Mouse (Mus musculus) B cell, adult 67 days (primary cell): Measurements from ENCODE around the gene Spata21. TPM values are rescaled to one million over a fixed set of nuclear protein-coding genes. Genes with fewer than 3 reads are reported as not detected.

Experiments
- total RNA-seq, 2 experiments: library from RNA; stranded (reverse); gene quantifications; 4 replicates each; pipeline ENCODE4 v1.2.4; 2023

Spata21 gene
- total RNA-seq = not detected

DNA sequence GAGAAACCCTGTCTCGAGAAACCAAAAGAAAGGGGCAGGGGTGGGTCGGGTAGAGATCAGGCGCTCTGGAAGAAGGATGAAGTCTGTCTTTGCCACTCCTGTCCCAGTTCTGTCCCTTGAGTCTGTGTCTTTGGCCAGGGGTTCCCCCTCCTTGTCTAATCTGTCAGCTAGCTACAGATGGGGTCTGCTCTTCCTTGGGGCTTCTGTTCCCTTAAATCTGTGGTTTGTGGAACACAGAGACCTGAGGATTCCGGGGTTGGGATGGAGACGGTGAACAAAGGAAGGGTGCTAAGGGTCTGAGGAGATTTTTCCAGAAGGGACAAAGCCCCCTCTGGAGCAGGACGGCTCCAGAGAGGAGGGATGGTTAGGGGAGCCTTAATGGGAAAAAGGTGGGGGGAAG is at the start of gene Spata21:
Gene Spata21, plus strand, starts transcription at position 301 of the 400 bp plus-strand sequence.

DNA sequence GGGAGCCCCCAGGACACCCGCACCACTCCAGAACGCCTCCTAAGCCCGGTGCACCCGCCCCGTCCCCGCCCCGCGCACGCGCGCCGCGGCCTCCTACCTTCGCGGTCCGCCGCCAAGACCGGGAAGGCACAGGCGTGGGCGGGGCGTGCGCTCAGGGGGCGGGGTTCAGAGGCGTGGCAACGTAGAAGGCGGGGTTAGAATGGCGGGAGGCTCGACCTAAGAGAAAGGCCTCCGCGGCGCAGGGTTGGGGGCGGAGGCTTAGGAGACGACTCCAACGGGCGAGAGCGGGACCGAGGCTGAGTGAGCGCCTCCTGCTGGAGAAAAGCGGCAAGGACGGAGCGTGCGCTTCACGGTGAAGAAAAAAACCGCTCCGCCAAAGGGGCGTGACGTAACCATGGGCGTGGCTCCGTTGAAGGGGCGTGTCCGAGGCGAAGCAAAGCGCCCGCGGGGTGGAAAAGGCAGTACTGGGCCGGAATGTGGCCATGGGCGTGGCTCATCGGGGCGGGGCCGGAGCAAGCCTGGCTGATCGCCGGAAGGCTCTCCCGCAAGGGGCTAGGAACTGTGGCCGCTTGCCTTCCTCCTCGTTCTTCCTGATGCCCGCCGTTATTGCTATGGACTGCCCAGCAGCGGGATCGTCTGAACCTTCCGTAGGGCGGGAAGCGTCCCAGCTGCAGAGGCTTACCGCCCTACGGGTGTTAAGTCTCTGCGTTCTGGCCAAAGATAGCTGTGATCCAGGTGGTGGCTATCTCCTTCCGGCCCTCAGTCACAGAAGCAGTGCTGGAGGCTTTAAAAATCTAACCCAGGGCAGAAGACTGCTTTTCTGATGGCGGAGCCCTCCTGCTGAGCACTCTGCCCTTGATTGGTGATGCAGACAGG is 27.5 kb upstream of the Spata21 start, which contains the start of gene Crocc:
Gene Crocc, minus strand, starts transcription at position 125 of the 876 bp plus-strand sequence.

DNA sequence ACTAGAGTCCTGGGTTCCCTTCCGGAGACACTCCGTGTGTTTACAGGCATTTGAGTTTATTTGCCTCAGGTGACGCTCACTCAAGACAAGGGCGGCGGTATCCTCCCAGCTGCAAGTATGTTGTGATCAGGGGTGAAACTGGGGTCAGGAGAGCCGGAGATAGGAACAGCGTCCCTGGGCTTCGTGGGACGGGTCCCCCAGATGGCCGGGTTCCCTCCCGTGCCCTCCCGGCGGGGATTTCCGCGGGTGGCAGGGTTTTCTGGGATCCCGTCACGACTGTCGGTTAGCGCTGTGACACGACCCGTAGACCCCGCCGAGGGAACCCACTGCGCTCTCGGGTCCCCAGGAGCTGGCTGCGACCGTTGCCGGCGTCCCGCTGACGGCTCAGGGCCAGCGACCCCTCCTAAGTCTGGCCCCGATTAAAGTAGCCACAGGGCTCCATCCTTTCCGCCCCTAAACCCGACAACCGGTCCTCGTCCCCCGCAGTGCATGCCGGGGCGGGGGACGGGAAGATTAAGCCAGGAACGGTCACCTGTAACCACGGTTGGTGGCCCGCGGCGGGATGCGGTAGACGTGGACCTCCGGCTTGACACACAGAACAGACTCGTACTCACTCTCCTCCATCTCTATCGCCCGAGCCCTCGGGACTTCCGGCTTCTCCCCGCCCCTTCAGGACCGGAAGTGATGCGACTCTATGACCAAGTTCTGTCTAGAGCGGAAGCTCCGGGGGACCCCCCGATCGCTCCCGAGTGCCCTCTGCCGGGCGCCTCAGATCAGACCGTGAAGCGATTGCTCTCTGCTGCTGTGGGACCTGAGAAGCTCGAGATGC is 10.2 kb upstream of the Spata21 start, which contains the start of gene Necap2:
Gene Necap2, minus strand, starts transcription at position 677 of the 829 bp plus-strand sequence.

DNA sequence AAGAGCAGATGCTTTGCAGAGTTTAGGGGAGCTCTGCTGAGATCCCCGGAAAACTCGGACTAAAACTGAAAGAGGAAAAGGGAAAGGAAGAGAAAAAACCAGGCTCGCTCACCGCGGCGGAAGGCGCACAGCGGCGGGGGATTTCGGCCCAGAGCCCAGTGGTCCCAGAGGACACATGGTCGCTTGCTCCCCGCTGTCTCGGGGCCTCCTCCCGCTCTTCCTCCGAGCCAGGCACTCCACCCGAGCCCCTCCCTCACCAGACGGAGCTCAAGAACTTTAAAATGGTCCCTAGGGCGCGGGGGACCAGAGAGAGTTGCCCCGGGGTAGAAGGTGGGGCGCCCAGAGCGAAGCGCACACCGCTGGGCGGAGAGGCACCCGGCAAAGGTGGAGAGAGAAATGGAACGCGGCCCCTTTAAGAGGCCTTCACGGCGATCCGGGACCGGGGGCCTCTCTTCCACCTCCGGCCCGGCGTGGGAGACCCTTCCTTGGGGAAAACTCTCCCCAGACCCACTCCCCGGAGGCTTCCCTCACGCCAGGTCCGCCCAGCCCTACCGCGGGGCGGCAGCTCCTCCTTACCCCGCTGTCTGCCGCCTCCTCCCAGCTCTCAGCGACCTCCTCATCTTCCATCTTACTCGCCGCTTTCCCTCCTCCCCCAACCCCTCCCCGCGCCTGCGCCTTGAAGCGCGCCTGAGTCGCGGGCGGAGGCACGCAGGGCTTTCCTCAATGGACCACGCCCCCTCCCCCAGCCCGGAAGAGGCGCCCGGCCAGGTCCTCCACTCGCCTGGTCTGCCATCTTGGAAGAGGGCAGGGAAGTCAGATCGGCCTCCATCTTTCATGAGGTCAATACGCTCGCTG is 51.2 kb downstream of the Spata21 start, which contains the start of gene Szrd1:
Gene Szrd1, minus strand, starts transcription at position 660 of the 855 bp plus-strand sequence.

DNA sequence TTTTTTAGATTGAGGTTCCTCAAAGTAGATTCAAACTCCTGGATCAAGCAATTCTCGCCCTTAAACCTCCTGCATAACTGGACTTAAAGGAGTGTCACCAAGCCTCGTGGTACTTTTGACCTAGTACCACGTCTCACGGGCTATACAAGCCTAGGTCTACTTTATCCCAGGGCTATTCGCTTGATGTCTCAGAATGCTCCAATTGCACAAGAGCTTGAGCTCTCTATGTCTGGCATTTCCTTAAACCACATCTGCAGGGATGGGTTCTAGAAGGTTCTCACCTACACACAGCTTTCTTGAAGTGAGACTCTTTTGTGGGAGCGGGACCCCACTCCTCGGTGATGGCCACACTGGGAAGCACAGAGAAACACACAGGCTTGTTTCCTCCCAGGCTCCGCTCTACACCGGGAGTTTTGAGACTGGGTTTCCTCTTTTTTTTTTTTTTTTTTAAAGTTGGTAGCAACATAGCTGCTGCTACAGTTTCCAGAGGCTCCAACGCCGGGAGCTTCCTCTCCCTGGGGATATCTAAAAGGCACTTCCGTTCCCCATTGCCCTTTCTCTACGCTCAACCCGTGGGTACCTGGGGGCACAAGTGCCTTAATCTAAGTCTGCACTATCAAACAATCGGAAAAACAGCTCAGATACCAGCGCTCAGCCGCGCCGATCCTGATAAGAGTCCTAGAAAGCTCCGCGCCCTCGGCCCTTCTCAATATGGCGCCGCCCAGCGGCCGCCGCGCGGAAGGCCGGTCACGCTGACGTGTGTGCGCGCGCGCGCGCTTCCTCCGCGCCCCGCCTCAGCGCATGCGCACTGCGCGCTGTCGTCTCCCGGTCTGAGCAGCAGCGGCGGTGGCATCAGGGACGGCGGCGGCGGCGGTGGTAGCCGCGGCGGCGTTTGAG is 59.2 kb downstream of the Spata21 start, which contains the start of gene Fbxo42:
Gene Fbxo42, plus strand, starts transcription at position 802 of the 897 bp plus-strand sequence.

Other genes with a start within 250 kb of the Spata21 start
- gene Padi1, start 242.6 kb upstream of the Spata21 start, total RNA-seq = not detected
- gene Padi2, start 182.0 kb upstream of the Spata21 start, total RNA-seq = 10 to 100 TPM; 12.2 to 12.3 TPM
- 10 to 100 TPM; 87.0 to 88.5 TPM for gene Sdhb, start 127.1 kb upstream of the Spata21 start, total RNA-seq
- gene Atp13a2, start 101.5 kb upstream of the Spata21 start, total RNA-seq = 100 to 1,000 TPM in 1 of 2 experiments, 10 to 100 TPM in 1; 95.4 to 116 TPM
- gene Mfap2, start 77.9 kb upstream of the Spata21 start, total RNA-seq = under 1 TPM in 1 of 2 experiments, not detected in 1; 0.90 TPM
- 10 to 100 TPM; 15.5 to 17.7 TPM for gene Crocc, start 27.8 kb upstream of the Spata21 start, total RNA-seq
- gene Necap2, start 10.0 kb upstream of the Spata21 start, total RNA-seq = 100 to 1,000 TPM in 1 of 2 experiments, 10 to 100 TPM in 1; 98.3 to 108 TPM
- 100 to 1,000 TPM; 148 to 156 TPM for gene Szrd1, start 51.4 kb downstream of the Spata21 start, total RNA-seq
- 10 to 100 TPM; 23.3 to 27.7 TPM for gene Fbxo42, start 59.6 kb downstream of the Spata21 start, total RNA-seq
- 1 to 10 TPM; 1.8 TPM for gene Rsg1, start 125.6 kb downstream of the Spata21 start, total RNA-seq
- not detected for gene Arhgef19, start 151.2 kb downstream of the Spata21 start, total RNA-seq
- 1 to 10 TPM; 4.4 to 6.8 TPM for gene Epha2, start 212.9 kb downstream of the Spata21 start, total RNA-seq